Mouse (Mus musculus) testis, adult 2 months (tissue): ENCODE data around the gene Kpnb1. TPM values are rescaled to one million over a fixed set of nuclear protein-coding genes. Genes with fewer than 3 reads are reported as not detected.

Source experiments
- H3K27ac ChIP-seq: fragments of 200-500 bp; 2 replicates; pipeline ENCODE4 v1.5.1; 2012; ENCODE audit warnings: low read depth, low read length; ENCODE audit not compliant: control insufficient read depth, insufficient read depth
- H3K27me3 ChIP-seq: fragments of 200-500 bp; 2 replicates; pipeline ENCODE4 v1.6.1; 2012; ENCODE audit warnings: mild to moderate bottlenecking, low read length, moderate library complexity; ENCODE audit not compliant: control insufficient read depth, insufficient read depth
- H3K36me3 ChIP-seq: fragments of 200-500 bp; 2 replicates; pipeline ENCODE4 v1.6.1; 2012; ENCODE audit warnings: mild to moderate bottlenecking, low read length; ENCODE audit not compliant: control insufficient read depth, insufficient read depth
- H3K4me1 ChIP-seq: fragments of 200-500 bp; 2 replicates; pipeline ENCODE4 v1.6.1; 2012; ENCODE audit warnings: low read length; ENCODE audit not compliant: control insufficient read depth, insufficient read depth
- H3K4me3 ChIP-seq: fragments of 200-500 bp; 2 replicates; pipeline ENCODE4 v1.5.1; 2012; ENCODE audit warnings: low read depth, mild to moderate bottlenecking, low read length, moderate library complexity, mixed read lengths; ENCODE audit not compliant: control insufficient read depth
- CTCF ChIP-seq: fragments of 200-500 bp; IDR thresholded peaks from 2 replicates; pipeline ENCODE4 v1.5.1; 2012; ENCODE audit warnings: low read depth, mild to moderate bottlenecking, inconsistent platforms, low read length, moderate library complexity; ENCODE audit not compliant: control insufficient read depth, insufficient read depth, insufficient replicate concordance
- POLR2A ChIP-seq: fragments of 200-500 bp; IDR thresholded peaks from 2 replicates; pipeline ENCODE4 v1.6.1; 2012; ENCODE audit warnings: low read depth, mild to moderate bottlenecking, inconsistent platforms, low read length, moderate library complexity; ENCODE audit not compliant: control insufficient read depth
- polyA plus RNA-seq: library from polyadenylated mRNA; depleted of rRNA; stranded (reverse); fragments of >200 nt; gene quantifications from 2 replicates; pipeline ENCODE4 v1.2.3, GENCODE M21; 2012; rRNA removed

The Kpnb1 gene
- 37.5 and 40.3 TPM in 2 replicates for polyA plus RNA-seq

- peaks cover 4% of the 10 kb centered on the region for H3K36me3 ChIP-seq
- H3K4me1 ChIP-seq = peaks cover 6% of the 10 kb centered on the region
Measured at GRCm38 (mm10) chr11:97187764-97188642, at the start of gene Kpnb1. TSS of gene Kpnb1 (minus strand) at chr11:97187881.

GRCm38 (mm10) chr11:97232436-97232835, 44.8 kb upstream of the Kpnb1 start:
- H3K36me3 ChIP-seq = peaks cover 1% of the 10 kb centered on the region
- no peak overlapping the region for H3K4me3 ChIP-seq
- no peak overlapping the region for H3K27ac ChIP-seq
- TF ChIP-seq POLR2A (no peak), CTCF (no peak)
- no peaks in the 10 kb centered on the region for H3K4me1 ChIP-seq
- no peaks in the 10 kb centered on the region for H3K27me3 ChIP-seq

More at GRCm38 (mm10) chr11:97187764-97188642, at the start of gene Kpnb1:
- Histone ChIP-seq H3K27ac (peak within 1 kb of the TSS; percentile 96), H3K4me3 (peak within 1 kb of the TSS; percentile 96), H3K27me3 (no peaks in the 10 kb centered on the region)
- TF ChIP-seq CTCF = no peak
- peak; percentile 97 for TF ChIP-seq POLR2A

- no peak for TF ChIP-seq POLR2A
- no peak for TF ChIP-seq CTCF
- Histone ChIP-seq H3K4me1 (no peaks in the 10 kb centered on the region), H3K4me3 (no peak overlapping the region), H3K36me3 (peaks cover 1% of the 10 kb centered on the region), H3K27me3 (no peaks in the 10 kb centered on the region), H3K27ac (no peak overlapping the region)
Measured at GRCm38 (mm10) chr11:97229396-97229795, 41.7 kb upstream of the Kpnb1 start.

GRCm38 (mm10) chr11:97228985-97229384, 41.3 kb upstream of the Kpnb1 start:
- TF ChIP-seq CTCF = no peak
- TF ChIP-seq POLR2A = no peak
- H3K36me3 ChIP-seq = peaks cover 1% of the 10 kb centered on the region

GRCm38 (mm10) chr11:97226131-97226530, 38.5 kb upstream of the Kpnb1 start:
- Histone ChIP-seq H3K4me3 (no peak overlapping the region), H3K27ac (no peak overlapping the region), H3K36me3 (peaks cover 2% of the 10 kb centered on the region), H3K27me3 (no peaks in the 10 kb centered on the region), H3K4me1 (no peaks in the 10 kb centered on the region)
- TF ChIP-seq POLR2A (no peak), CTCF (no peak)

More at GRCm38 (mm10) chr11:97228985-97229384, 41.3 kb upstream of the Kpnb1 start:
- no peaks in the 10 kb centered on the region for H3K4me1 ChIP-seq
- no peak overlapping the region for H3K4me3 ChIP-seq
- no peaks in the 10 kb centered on the region for H3K27me3 ChIP-seq
- no peak overlapping the region for H3K27ac ChIP-seq

GRCm38 (mm10) chr11:97223485-97223884, 35.8 kb upstream of the Kpnb1 start:
- Histone ChIP-seq H3K27me3 (no peaks in the 10 kb centered on the region), H3K4me3 (no peak overlapping the region), H3K27ac (no peak overlapping the region), H3K4me1 (no peaks in the 10 kb centered on the region), H3K36me3 (peaks cover 1% of the 10 kb centered on the region; the same call in 1 of the 2 replicates)
- TF ChIP-seq POLR2A (no peak), CTCF (no peak)

GRCm38 (mm10) chr11:97221611-97222010, 33.9 kb upstream of the Kpnb1 start:
- H3K4me3 ChIP-seq = no peak overlapping the region
- no peaks in the 10 kb centered on the region for H3K4me1 ChIP-seq
- TF ChIP-seq POLR2A = no peak
- no peak for TF ChIP-seq CTCF
- H3K36me3 ChIP-seq = peaks cover 1% of the 10 kb centered on the region; the same call in 1 of the 2 replicates
- no peak overlapping the region for H3K27ac ChIP-seq
- no peaks in the 10 kb centered on the region for H3K27me3 ChIP-seq

GRCm38 (mm10) chr11:97220211-97220610, 32.5 kb upstream of the Kpnb1 start:
- Histone ChIP-seq H3K27me3 (no peaks in the 10 kb centered on the region), H3K4me1 (no peaks in the 10 kb centered on the region), H3K4me3 (no peak overlapping the region), H3K36me3 (peaks cover 1% of the 10 kb centered on the region; the same call in 1 of the 2 replicates), H3K27ac (no peak overlapping the region)
- TF ChIP-seq CTCF (no peak), POLR2A (no peak)
